Mouse (Mus musculus) mouse embryonic stem cell (cell line): ENCODE measurements around the gene Sf3b6.

Source experiments
- in situ Hi-C, 2 experiments: fragments of 300-500 bp; cut with MboI; formaldehyde crosslinking; loops; 1 replicate in 1 of 2; 3 replicates in 1 of 2; pipeline ENCODE4 v1.14.3; 2019 to 2020; ENCODE audit warnings: low sequenced_read_pairs in 2 of 2, low pct_unique_long_range_greater_than_20kb in 1 of 2, mixed read lengths in 1 of 2; ENCODE audit not compliant: unreplicated experiment in 1 of 2

The Sf3b6 gene

DNA sequence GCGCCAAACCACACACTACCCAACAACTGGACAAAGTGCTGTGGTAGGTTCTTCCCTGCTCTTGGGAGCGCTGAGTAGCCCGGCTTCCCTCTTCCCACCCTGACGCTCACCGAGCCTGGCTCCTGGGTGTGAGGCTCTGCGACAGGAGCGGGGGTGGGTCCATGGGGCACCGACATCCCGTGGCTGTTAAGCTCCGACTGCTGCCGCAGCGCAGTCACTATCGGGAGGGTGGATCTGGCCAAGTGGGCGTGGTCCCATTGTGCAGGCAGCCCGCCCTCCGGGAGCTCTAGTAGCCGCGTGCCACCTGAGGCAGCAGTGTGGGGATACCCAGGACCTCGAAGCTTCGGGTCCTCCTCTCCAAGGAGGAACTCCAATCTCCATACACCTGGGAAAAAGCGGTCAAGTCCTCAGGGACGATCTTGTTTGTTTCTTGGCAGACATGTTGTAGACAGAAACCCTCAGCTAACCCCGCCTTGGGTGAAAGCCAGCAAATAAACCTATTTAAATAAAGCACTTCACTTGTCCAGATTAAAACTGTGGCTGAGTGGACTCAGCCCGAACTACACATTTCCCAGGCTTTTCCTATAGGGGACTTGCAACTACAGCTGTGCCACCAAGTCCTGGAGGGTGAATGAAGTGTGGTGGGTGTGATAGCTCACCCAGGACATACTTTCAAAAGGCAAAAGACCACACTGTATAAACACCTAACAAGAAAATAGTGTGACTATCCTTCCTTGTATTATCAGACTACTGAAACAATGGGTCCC lies 57.0 kb downstream of the Sf3b6 start, which contains the start of gene Mfsd2b:
Mfsd2b (minus strand) TSS at position 199 of the 767 bp plus-strand sequence.
- in situ Hi-C loops, result no loop called here

DNA sequence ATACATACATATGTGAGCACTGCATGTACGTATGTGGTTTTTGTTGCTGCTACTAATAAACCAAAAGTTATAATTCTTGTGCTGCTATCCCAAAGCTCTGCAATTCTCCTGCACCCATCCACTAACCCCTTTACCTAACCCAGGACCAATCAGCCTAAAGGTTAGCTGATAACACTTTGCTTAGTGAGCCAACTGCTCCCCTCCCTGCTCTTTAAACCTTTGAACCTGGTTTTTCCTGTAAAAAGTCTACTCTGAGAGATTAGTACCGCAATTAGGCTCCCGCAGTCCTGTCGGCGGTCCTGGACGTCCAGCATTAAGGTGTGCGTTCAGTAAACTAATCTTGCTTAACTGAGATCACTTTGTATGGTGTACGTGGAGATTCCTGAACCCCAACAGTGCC lies 58.3 kb downstream of the Sf3b6 start:
- in situ Hi-C loops, result no loop called here
